Mouse (Mus musculus): ENCODE results near the gene Nfkbie. TPM values are rescaled to one million over a fixed set of nuclear protein-coding genes. Genes with fewer than 3 reads are reported as not detected.

Gene Nfkbie
- polyA plus RNA-seq, 1 experiment from 2014 or later: 9.5 TPM

- ChIA-PET POLR2A (no interaction called here), CTCF (no interaction called here)
- no peak for DNase-seq (ENCODE audit: low read depth, low spot score)
- ATAC-seq: no peak
- peaks cover 15% of the 10 kb centered on the region for H3K27me3 ChIP-seq
- in situ Hi-C loops (cut with MboI; ENCODE audit: low pct_unique_long_range_greater_than_20kb): no loop called here
- no peak for TF ChIP-seq CTCF (IDR thresholded peaks at IDR 0.05)
These were observed 15.8 kb upstream of the Nfkbie start for GRCm38 (mm10) chr17:45539664-45540063.

DNA sequence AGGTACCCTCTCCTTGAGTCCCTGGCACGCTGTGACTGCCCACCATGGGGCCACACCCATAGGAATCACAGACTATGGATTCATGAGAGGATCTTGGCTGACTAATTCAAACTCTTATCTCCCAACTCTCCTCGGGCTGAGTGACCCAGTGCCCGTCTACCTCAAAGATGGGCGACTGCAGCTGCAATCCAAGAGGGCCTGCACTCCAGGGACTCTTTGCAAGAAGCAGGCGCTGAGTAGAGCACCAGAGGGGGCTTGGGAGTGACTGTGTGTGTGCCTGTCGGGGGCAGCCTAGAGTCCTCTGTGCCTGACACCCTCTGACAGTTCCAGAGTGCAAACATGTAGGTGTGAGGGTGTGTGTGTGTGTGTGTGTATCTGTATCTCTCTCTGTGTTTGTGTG lies 13.4 kb upstream of the Nfkbie start:
- no peak for TF ChIP-seq CTCF (IDR thresholded peaks at IDR 0.05)
- no peak for ATAC-seq
- H3K27me3 ChIP-seq: peaks cover 11% of the 10 kb centered on the region
- in situ Hi-C loops (cut with MboI; ENCODE audit: low pct_unique_long_range_greater_than_20kb): no loop called here
- CTCF ChIA-PET: interaction anchor here (0.7 to 1.7 kb wide), 2 partner anchors 10 to 26 kb away, joined by 4 read pairs; no protein-coding TSS in a partner anchor
- DNase-seq (ENCODE audit: low read depth, low spot score): no peak
- POLR2A ChIA-PET: no interaction called here

DNA sequence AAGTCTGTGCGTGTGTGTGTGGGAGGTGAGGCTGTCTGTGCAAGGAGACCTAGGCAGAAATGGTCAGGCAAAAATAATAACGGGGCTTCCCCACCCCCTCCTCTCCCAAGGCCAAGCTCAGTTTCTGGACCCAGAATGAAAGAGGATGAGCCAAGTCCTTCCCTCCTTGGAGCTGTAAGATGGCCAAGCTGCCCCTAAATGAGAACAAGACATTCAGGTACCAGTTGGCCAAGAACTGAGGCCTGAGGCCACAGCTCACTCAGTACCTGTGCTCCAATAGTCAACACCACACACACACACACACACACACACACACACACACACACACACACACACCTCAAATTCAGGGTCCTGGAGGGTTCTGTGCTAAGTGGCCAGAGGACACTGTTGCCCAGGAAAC lies 12.8 kb upstream of the Nfkbie start:
- H3K27me3 ChIP-seq: peaks cover 11% of the 10 kb centered on the region
- ChIA-PET POLR2A (no interaction called here), CTCF (interaction anchor here (0.7 to 1.7 kb wide), 2 partner anchors 9 to 26 kb away, joined by 4 read pairs; no protein-coding TSS in a partner anchor)
- in situ Hi-C loops (cut with MboI; ENCODE audit: low pct_unique_long_range_greater_than_20kb): no loop called here
- ATAC-seq: no peak
- no peak for DNase-seq (ENCODE audit: low read depth, low spot score)
- TF ChIP-seq CTCF (IDR thresholded peaks at IDR 0.05): no peak

GRCm38 (mm10) chr17:45543115-45543514 lies 12.4 kb upstream of the Nfkbie start:
- CTCF ChIA-PET: interaction anchor here (1.7 kb wide), 1 partner anchor 27 kb away, joined by 4 read pairs; no protein-coding TSS in a partner anchor
- H3K27me3 ChIP-seq: peaks cover 11% of the 10 kb centered on the region
- no peak for TF ChIP-seq CTCF (IDR thresholded peaks at IDR 0.05)
- ATAC-seq (no peak), DNase-seq (ENCODE audit: low read depth, low spot score) (no peak)
- in situ Hi-C loops (cut with MboI; ENCODE audit: low pct_unique_long_range_greater_than_20kb): no loop called here
- POLR2A ChIA-PET: no interaction called here

- TF ChIP-seq CTCF (IDR thresholded peaks at IDR 0.05): no peak
- ATAC-seq (no peak), DNase-seq (ENCODE audit: low read depth, low spot score) (no peak)
- in situ Hi-C loops (cut with MboI; ENCODE audit: low pct_unique_long_range_greater_than_20kb): no loop called here
- CTCF ChIA-PET: interaction anchor here (1.0 to 1.7 kb wide), 2 partner anchors 28 kb away, joined by 4 read pairs; no protein-coding TSS in a partner anchor
- peaks cover 8% of the 10 kb centered on the region for H3K27me3 ChIP-seq
- POLR2A ChIA-PET: no interaction called here
These were observed 11.3 kb upstream of the Nfkbie start for GRCm38 (mm10) chr17:45544001-45544872.

- no peak for TF ChIP-seq CTCF (IDR thresholded peaks at IDR 0.05)
- ATAC-seq (no peak), DNase-seq (ENCODE audit: low read depth, low spot score) (no peak)
- in situ Hi-C loops (cut with MboI; ENCODE audit: low pct_unique_long_range_greater_than_20kb): no loop called here
- ChIA-PET CTCF (interaction anchor here (1.0 kb wide), 1 partner anchor 29 kb away, joined by 4 read pairs; no protein-coding TSS in a partner anchor), POLR2A (no interaction called here)
- peaks cover 3% of the 10 kb centered on the region for H3K27me3 ChIP-seq
These were observed 10.6 kb upstream of the Nfkbie start for GRCm38 (mm10) chr17:45544873-45545277.

- in situ Hi-C loops (cut with MboI; ENCODE audit: low pct_unique_long_range_greater_than_20kb): no loop called here
- H3K27me3 ChIP-seq: peaks cover 3% of the 10 kb centered on the region
- no peak for DNase-seq (ENCODE audit: low read depth, low spot score)
- no peak for ATAC-seq
- POLR2A ChIA-PET: no interaction called here
- CTCF ChIA-PET: no interaction called here
- TF ChIP-seq CTCF (IDR thresholded peaks at IDR 0.05): no peak
These were observed 10.1 kb upstream of the Nfkbie start for GRCm38 (mm10) chr17:45545278-45545961.

- POLR2A ChIA-PET: no interaction called here
- ATAC-seq (no peak), DNase-seq (ENCODE audit: low read depth, low spot score) (no peak)
- TF ChIP-seq CTCF (IDR thresholded peaks at IDR 0.05): no peak
- CTCF ChIA-PET: no interaction called here
- in situ Hi-C loops (cut with MboI; ENCODE audit: low pct_unique_long_range_greater_than_20kb): no loop called here
- no peaks in the 10 kb centered on the region for H3K27me3 ChIP-seq
These were observed 8.6 kb upstream of the Nfkbie start for GRCm38 (mm10) chr17:45546941-45547340.

- no peak for DNase-seq (ENCODE audit: low read depth, low spot score)
- in situ Hi-C loops (cut with MboI; ENCODE audit: low pct_unique_long_range_greater_than_20kb): no loop called here
- ChIA-PET CTCF (interaction anchor here (0.8 to 3.0 kb wide), 2 partner anchors 41 to 70 kb away, joined by 3 to 9 read pairs; partner anchors contain the start of gene Aars2), POLR2A (no interaction called here)
- ATAC-seq: no peak
- TF ChIP-seq CTCF (IDR thresholded peaks at IDR 0.05): no peak
- no peaks in the 10 kb centered on the region for H3K27me3 ChIP-seq
These were observed 7.9 kb upstream of the Nfkbie start for GRCm38 (mm10) chr17:45547461-45548190.

Measured in Patski (cell line).